ENCODE assay signal across 8 mouse cellular contexts in the genomic region with DNA sequence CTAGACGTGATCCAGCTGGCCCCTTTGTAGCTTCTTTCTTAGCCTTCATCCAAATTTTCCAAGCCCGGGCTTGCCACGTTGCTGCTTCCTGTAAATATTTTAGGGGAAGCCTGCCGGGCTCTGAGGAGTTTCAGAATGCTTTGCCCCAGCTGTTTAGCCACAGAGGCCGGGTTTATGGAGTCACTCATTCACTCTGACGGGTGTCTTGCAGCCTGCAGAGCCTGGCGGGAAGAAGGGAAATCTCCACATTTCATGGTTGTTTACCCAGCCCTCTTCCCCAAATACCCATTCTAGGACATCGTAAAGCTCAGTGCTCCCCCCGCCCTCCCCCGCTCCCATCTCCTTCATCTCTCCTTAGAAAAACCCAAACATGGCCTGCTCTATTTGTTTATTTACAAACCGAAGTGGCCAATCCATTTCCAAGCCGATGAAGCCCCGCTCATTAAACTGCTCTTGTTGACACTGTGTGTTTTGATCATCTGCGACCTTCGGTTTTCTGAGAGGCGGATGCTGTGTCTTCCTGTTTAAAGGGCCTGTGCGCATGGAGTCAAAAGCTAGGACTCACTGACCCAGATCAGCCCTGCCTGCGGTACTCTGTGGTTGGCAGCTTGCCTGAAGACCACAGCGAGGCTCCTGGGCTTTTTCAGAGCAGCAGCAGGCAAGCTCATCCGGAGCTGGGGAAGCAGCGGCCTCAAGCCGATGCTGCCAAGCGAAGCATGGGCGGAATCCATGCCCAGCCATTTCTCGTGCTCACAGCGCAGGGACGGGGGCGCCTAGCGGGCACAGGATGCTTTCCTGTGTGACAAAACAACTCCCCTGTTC. TPM values are rescaled to one million over a fixed set of nuclear protein-coding genes. Genes with fewer than 3 reads are reported as not detected.
A peak's percentile ranks its signal among the peaks of the same experiment; 100 is the strongest.
DNase-seq lines count a peak whose midpoint lies in the region; ATAC-seq lines count a peak whose summit lies in the region.

No protein-coding gene starts in this region.

- H3K9me3 ChIP-seq in forebrain, embryonic 16.5 days (ENCODE audit: control insufficient read depth, low read length) = no peaks in the 10 kb centered on the region
- no peaks in the 10 kb centered on the region for H3K9me3 ChIP-seq in liver, embryonic 16.5 days (replicated peaks; ENCODE audit: control insufficient read depth, low read length)
- H3K9me3 ChIP-seq in neural tube, embryonic 12.5 days = no peaks in the 10 kb centered on the region

- DNase-seq in CD4-positive, CD25-positive, alpha-beta regulatory T cell, adult 2 months (ENCODE audit: low read depth, low spot score) = peak; percentile 63
- DNase-seq in heart, postnatal 36 days = peak; percentile 62 to 64
- DNase-seq in kidney, postnatal 4 days = peak; percentile 91 to 94
- peak; percentile 29 for DNase-seq in telencephalon, adult 2 months (ENCODE audit: low read depth, low spot score)

- H3K4me2 ChIP-seq in forebrain, embryonic 16.5 days (ENCODE audit: low read length) = peak overlapping the region; percentile 12
- H3K4me2 ChIP-seq in liver, embryonic 16.5 days (ENCODE audit: low read depth, low read length) = peak overlapping the region; percentile 53
- peak overlapping the region; percentile 43 for H3K4me2 ChIP-seq in neural tube, embryonic 12.5 days (replicated peaks)

- intact Hi-C loops in heart, postnatal 36 days (cut with DNase I) = no loop called here

- H3K4me1 ChIP-seq in forebrain, embryonic 16.5 days (replicated peaks; ENCODE audit: control insufficient read depth, insufficient read depth, low read length) = peaks cover 5% of the 10 kb centered on the region
- no peaks in the 10 kb centered on the region; the same call in 1 of the 2 replicates for H3K4me1 ChIP-seq in liver, embryonic 16.5 days (ENCODE audit: control insufficient read depth, low read depth, low read length)
- H3K4me1 ChIP-seq in neural tube, embryonic 12.5 days = peaks cover 10% of the 10 kb centered on the region

- H3K36me3 ChIP-seq in forebrain, embryonic 16.5 days (ENCODE audit: control insufficient read depth, insufficient read depth) = no peaks in the 10 kb centered on the region
- no peaks in the 10 kb centered on the region for H3K36me3 ChIP-seq in liver, embryonic 16.5 days (ENCODE audit: control insufficient read depth, insufficient read depth)
- no peaks in the 10 kb centered on the region for H3K36me3 ChIP-seq in neural tube, embryonic 12.5 days

- WGBS in forebrain, embryonic 16.5 days = 34% methylated on average over 29 of the region's 29 CpGs
- WGBS in liver, embryonic 16.5 days (ENCODE audit: insufficient replicate concordance) = 12% methylated on average over 29 of the region's 29 CpGs
- 28% methylated on average over 29 of the region's 29 CpGs for WGBS in neural tube, embryonic 12.5 days

- peak; percentile 89 for ATAC-seq in cerebellum, adult (ENCODE audit: insufficient number of reproducible peaks, low FRiP score, low TSS enrichment)
- peak; percentile 45; the same call in 1 of the 2 replicates for ATAC-seq in forebrain, embryonic 16.5 days
- peak; percentile 64 for ATAC-seq in liver, embryonic 16.5 days (ENCODE audit: low read depth)
- ATAC-seq in neural tube, embryonic 12.5 days (ENCODE audit: low FRiP score, low read depth) = no peak

- peak overlapping the region; percentile 20; the same call in 1 of the 2 replicates for H3K9ac ChIP-seq in forebrain, embryonic 16.5 days (replicated peaks; ENCODE audit: low read depth, low read length)
- H3K9ac ChIP-seq in liver, embryonic 16.5 days (ENCODE audit: low read depth, low read length) = no peak overlapping the region
- peak overlapping the region; percentile 21; the same call in 1 of the 2 replicates for H3K9ac ChIP-seq in neural tube, embryonic 12.5 days

- no peak overlapping the region for H3K4me3 ChIP-seq in forebrain, embryonic 16.5 days (replicated peaks; ENCODE audit: low read length)
- peak overlapping the region; percentile 27 for H3K4me3 ChIP-seq in liver, embryonic 16.5 days (ENCODE audit: low read depth, low read length)
- peak overlapping the region; percentile 7; the same call in 1 of the 2 replicates for H3K4me3 ChIP-seq in neural tube, embryonic 12.5 days

- no peaks in the 10 kb centered on the region for H3K27me3 ChIP-seq in forebrain, embryonic 16.5 days (replicated peaks; ENCODE audit: control insufficient read depth, insufficient read depth, low read length)
- no peaks in the 10 kb centered on the region for H3K27me3 ChIP-seq in liver, embryonic 16.5 days (ENCODE audit: control insufficient read depth, insufficient read depth, low read depth, low read length)
- 0 out of 2 replicates have a peak, but pooled peaks cover 2% of the 10 kb centered on the region for H3K27me3 ChIP-seq in neural tube, embryonic 12.5 days (replicated peaks)

- H3K27ac ChIP-seq in forebrain, embryonic 16.5 days (ENCODE audit: low read length) = no peak overlapping the region
- H3K27ac ChIP-seq in liver, embryonic 16.5 days (ENCODE audit: low read length) = no peak overlapping the region
- H3K27ac ChIP-seq in neural tube, embryonic 12.5 days = no peak overlapping the region

RNA-seq across cellular contexts. Expression of gene Trub1, which starts 41.1 kb away (rescaled TPM):
- 17.3 and 18.5 TPM in 2 replicates for polyA plus RNA-seq in forebrain, embryonic 16.5 days (2015; fragmentation: Nextera tagmentation; extraction: Ambion mirVana)
- 1 to 10 TPM; 4.6 to 7.9 TPM for total RNA-seq in heart, postnatal 36 days (2021)
- 7.3 and 8.7 TPM in 2 replicates for polyA plus RNA-seq in liver, embryonic 16.5 days (2015; fragmentation: Nextera tagmentation; extraction: Ambion mirVana)
- polyA plus RNA-seq in neural tube, embryonic 12.5 days (2016; fragmentation: Nextera tagmentation; extraction: Ambion mirVana) = 17.2 and 17.7 TPM in 2 replicates

RNA-seq across cellular contexts. Expression of gene Fam160b1, which starts 51.1 kb away (rescaled TPM):
- polyA plus RNA-seq in forebrain, embryonic 16.5 days (2015; fragmentation: Nextera tagmentation; extraction: Ambion mirVana) = 14.7 and 18.6 TPM in 2 replicates
- 10 to 100 TPM; 11.5 to 11.6 TPM for total RNA-seq in heart, postnatal 36 days (2021)
- 5.6 and 7.2 TPM in 2 replicates for polyA plus RNA-seq in liver, embryonic 16.5 days (2015; fragmentation: Nextera tagmentation; extraction: Ambion mirVana)
- 16.2 and 19.3 TPM in 2 replicates for polyA plus RNA-seq in neural tube, embryonic 12.5 days (2016; fragmentation: Nextera tagmentation; extraction: Ambion mirVana)

Comparison
In these comparisons a context has a peak if more than half of its experiments do, and no peak if none do; other contexts are left out.
1. DNase-seq: peak in every context shown above with its lines; median percentile 92 in kidney, postnatal 4 days; 63 in CD4-positive, CD25-positive, alpha-beta regulatory T cell, adult 2 months; 63 in heart, postnatal 36 days; 29 in telencephalon, adult 2 months.